Mouse (Mus musculus): ENCODE data around the gene Ppp1r13l.

DNA sequence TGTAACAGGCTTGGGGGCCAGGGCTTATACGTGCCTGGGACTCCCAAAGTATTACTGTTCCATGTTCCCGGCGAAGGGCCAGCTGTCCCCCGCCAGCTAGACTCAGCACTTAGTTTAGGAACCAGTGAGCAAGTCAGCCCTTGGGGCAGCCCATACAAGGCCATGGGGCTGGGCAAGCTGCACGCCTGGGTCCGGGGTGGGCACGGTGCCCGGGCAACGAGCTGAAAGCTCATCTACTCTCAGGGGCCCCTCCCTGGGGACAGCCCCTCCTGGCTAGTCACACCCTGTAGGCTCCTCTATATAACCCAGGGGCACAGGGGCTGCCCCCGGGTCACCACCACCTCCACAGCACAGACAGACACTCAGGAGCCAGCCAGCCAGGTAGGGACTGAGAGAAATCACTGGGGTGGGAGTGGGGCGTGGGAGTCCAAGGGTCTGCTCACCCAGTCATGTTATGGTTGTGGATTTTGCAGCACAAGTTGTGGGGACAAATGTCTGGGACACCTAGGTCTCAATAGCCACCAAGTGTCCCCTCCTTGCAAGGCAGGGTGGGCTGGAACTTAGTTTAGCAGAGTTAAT, 51.3 kb downstream of the Ppp1r13l start:
- TF ChIP-seq CTCF (IDR thresholded peaks at IDR 0.05; ENCODE audit: low read depth, low read length) (no peak), POLR2A (IDR thresholded peaks at IDR 0.05; ENCODE audit: extremely low read depth, insufficient read depth, low read length) (no peak)
